10 mouse cellular contexts compared by ENCODE assay signal in the genomic region with DNA sequence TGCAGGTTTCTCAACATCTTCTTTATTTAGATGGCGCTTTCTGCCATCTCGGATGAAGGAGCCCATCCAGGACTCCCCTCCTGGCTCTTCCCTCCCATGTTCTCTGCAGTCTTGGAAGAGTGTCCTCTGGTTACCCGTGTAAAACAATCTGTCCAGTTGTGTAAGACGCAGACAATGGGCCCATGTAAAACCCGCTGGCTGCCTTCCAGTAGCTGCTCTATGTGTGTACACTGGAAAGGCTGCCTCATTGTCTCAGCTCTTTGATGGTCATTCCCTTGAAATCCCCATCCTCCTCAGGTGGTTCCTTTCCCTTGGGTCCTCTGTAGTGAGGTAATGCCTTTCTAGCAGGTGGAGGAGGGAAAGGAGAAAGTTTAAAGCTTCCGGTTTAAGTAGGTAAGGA.
DNase-seq lines count a peak whose midpoint lies in the region; ATAC-seq and TF ChIP-seq lines count a peak whose summit lies in the region.
"Had no signal": no experiment of that assay in that cellular context is flagged by ENCODE, and none has a peak within 500 bp of the region (broad histone marks: within the 10 kb centered on the region; RNA-seq: fewer than 3 reads in every experiment).

No protein-coding gene starts in this region.

- H3K9ac ChIP-seq in forebrain, embryonic 16.5 days (replicated peaks; ENCODE audit: low read depth, low read length): no peak overlapping the region
- H3K9ac ChIP-seq: midbrain, embryonic 12.5 days had no signal

- WGBS in heart, embryonic 10.5 days: 90% methylated on average over 6 of the region's 6 CpGs
- WGBS in forebrain, embryonic 16.5 days: 56% methylated on average over 6 of the region's 6 CpGs

- peaks cover 10% of the 10 kb centered on the region; the same call in 1 of the 2 replicates for H3K4me1 ChIP-seq in heart, embryonic 10.5 days
- H3K4me1 ChIP-seq in forebrain, embryonic 16.5 days (replicated peaks; ENCODE audit: control insufficient read depth, insufficient read depth, low read length): 0 out of 2 replicates have a peak, but pooled peaks cover 6% of the 10 kb centered on the region

- no peak overlapping the region for H3K27ac ChIP-seq in heart, embryonic 10.5 days
- H3K27ac ChIP-seq in forebrain, embryonic 16.5 days (ENCODE audit: low read length): no peak overlapping the region
- H3K27ac ChIP-seq: midbrain, embryonic 12.5 days had no signal

- H3K9me3 ChIP-seq in heart, embryonic 10.5 days: no peaks in the 10 kb centered on the region
- no peaks in the 10 kb centered on the region for H3K9me3 ChIP-seq in forebrain, embryonic 16.5 days (ENCODE audit: control insufficient read depth, low read length)
- H3K9me3 ChIP-seq: midbrain, embryonic 12.5 days had no signal

- no peaks in the 10 kb centered on the region for H3K36me3 ChIP-seq in heart, embryonic 10.5 days
- H3K36me3 ChIP-seq in forebrain, embryonic 16.5 days (ENCODE audit: control insufficient read depth, insufficient read depth): no peaks in the 10 kb centered on the region
- H3K36me3 ChIP-seq: midbrain, embryonic 12.5 days had no signal

- ATAC-seq in forebrain, embryonic 16.5 days: no peak
- ATAC-seq in megakaryocyte-erythroid progenitor cell, adult 5-6 weeks (replicated peaks; ENCODE audit: low FRiP score, low TSS enrichment, poor library complexity, severe bottlenecking): no peak

- TF ChIP-seq CTCF in brain, embryonic 14.5 days (IDR thresholded peaks at IDR 0.05; ENCODE audit: borderline replicate concordance, extremely low read depth, insufficient read depth, insufficient read length): no peak

- no peak overlapping the region for H3K4me2 ChIP-seq in forebrain, embryonic 16.5 days (ENCODE audit: low read length)
- H3K4me2 ChIP-seq: midbrain, embryonic 12.5 days had no signal

- no peak overlapping the region for H3K4me3 ChIP-seq in heart, embryonic 10.5 days
- no peak overlapping the region for H3K4me3 ChIP-seq in forebrain, embryonic 16.5 days (replicated peaks; ENCODE audit: low read length)
- H3K4me3 ChIP-seq: midbrain, embryonic 12.5 days had no signal

- no peak for TF ChIP-seq POLR2A in brain, embryonic 14.5 days (IDR thresholded peaks at IDR 0.05; ENCODE audit: borderline replicate concordance, extremely low read depth, insufficient read depth, insufficient read length, poor library complexity, severe bottlenecking)

- peak; percentile 17 for DNase-seq in kidney, adult 9 months
- DNase-seq in kidney, adult 8-10 months: no peak
- peak; percentile 56 for DNase-seq in brain, embryonic 14.5 days (ENCODE audit: low read depth)
- peak; percentile 57 for DNase-seq in heart, embryonic 10.5 days (ENCODE audit: low spot score)
- peak; percentile 70 to 83 for DNase-seq in lung, adult 18-20 months
- DNase-seq in cerebellum, adult 11 months: no peak
- DNase-seq: adrenal gland, adult 2 months had no signal

- no peaks in the 10 kb centered on the region for H3K27me3 ChIP-seq in heart, embryonic 10.5 days (ENCODE audit: insufficient read depth, poor library complexity, severe bottlenecking)
- no peaks in the 10 kb centered on the region for H3K27me3 ChIP-seq in forebrain, embryonic 16.5 days (replicated peaks; ENCODE audit: control insufficient read depth, insufficient read depth, low read length)
- H3K27me3 ChIP-seq: midbrain, embryonic 12.5 days had no signal

Comparison
In these comparisons a context has a peak if more than half of its experiments do, and no peak if none do; other contexts are left out.
1. DNase-seq: peak in kidney, adult 9 months (single experiment), brain, embryonic 14.5 days (single experiment), heart, embryonic 10.5 days (single experiment) and lung, adult 18-20 months (2 of 2); none in kidney, adult 8-10 months (0 of 2) and cerebellum, adult 11 months (single experiment).